Mouse (Mus musculus) C3H10T1/2 (cell line): Measurements from ENCODE around the gene Gtf2ird1. TPM values are rescaled to one million over a fixed set of nuclear protein-coding genes. Genes with fewer than 3 reads are reported as not detected.

Source experiments
- polyA plus RNA-seq, 2 experiments: library from polyadenylated mRNA; unstranded; fragments of >200 nt; fragmentation: generic; extraction: Trizol; gene quantifications; one replicate each; pipeline ENCODE4 v1.2.1; 2012; ENCODE audit warnings: missing spikeins in 2 of 2

The Gtf2ird1 gene
- 10 to 100 TPM; 19.2 to 35.6 TPM for polyA plus RNA-seq

GRCm38 (mm10) chr5:134456503-134456962 is at the start of gene Gtf2ird1:
TSS of gene Gtf2ird1 (minus strand) at chr5:134456716.

DNA sequence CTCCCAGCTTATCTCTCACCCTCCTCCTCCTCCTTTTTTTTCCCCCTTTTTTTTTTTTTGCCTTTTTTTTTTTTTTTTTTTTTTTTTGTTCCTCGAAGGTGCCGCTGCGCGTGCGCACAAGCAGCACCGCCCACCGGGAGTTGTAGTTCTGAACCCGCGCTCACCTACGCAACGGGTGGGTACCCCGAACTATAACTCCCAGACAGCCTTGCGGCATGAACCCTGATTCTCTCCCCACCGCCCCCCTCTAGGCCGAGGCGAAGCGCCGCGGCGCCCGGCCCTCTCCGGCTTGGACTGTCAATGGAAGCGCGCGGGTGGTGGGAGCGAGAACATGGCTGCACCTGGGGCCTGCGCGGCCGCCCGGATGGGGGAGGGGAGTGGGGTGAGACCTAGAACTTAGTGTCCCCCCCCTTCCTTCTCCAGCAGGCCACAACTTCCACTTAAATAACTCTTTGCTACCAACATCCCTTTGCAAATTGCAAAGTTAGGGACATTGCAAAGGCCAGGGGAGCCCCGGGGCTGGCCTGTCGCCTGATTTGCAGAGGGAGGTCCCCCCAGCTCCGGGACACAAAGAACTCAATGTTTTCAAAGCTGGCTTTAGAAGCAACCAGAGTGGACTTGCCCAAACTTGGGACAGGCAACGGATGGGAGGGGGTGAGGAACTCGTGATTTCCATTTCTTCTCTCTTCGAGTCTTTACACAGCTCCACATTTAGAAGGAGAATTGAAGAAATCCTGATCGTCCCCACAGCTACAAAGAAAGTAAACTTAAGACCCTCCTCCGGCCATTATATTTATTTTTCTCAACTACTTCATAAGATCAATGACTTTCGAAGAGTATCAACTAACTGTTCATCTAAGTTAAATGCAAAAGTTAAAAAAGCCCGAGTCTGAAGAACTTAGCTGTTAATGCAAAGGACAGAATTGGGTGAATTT is 141.6 kb downstream of the Gtf2ird1 start, which contains the start of gene Gtf2i:
TSS of gene Gtf2i (minus strand) at position 73 of the 935 bp plus-strand sequence.

Other genes starting within 250 kb of the Gtf2ird1 start
- gene Ncf1, start 227.1 kb downstream of the Gtf2ird1 start, polyA plus RNA-seq: under 1 TPM in 1 of 2 experiments, not detected in 1; 0.11 TPM
- 100 to 1,000 TPM in 1 of 2 experiments, 10 to 100 TPM in 1; 22.8 to 128 TPM for gene Gtf2i, start 142.0 kb downstream of the Gtf2ird1 start, polyA plus RNA-seq
- gene Clip2, start 95.7 kb upstream of the Gtf2ird1 start, polyA plus RNA-seq: 10 to 100 TPM; 10.0 to 35.1 TPM
- under 1 TPM; 0.04 to 0.37 TPM for gene Syna, start 103.5 kb upstream of the Gtf2ird1 start, polyA plus RNA-seq
- gene Rfc2, start 124.7 kb upstream of the Gtf2ird1 start, polyA plus RNA-seq: 100 to 1,000 TPM in 1 of 2 experiments, 10 to 100 TPM in 1; 90.3 to 188 TPM
- gene Lat2, start 158.3 kb upstream of the Gtf2ird1 start, polyA plus RNA-seq: 1 to 10 TPM in 1 of 2 experiments, under 1 TPM in 1; 0.26 to 1.0 TPM
- gene Eif4h, start 182.8 kb upstream of the Gtf2ird1 start, polyA plus RNA-seq: 100 to 1,000 TPM; 192 to 279 TPM
- gene Limk1, start 231.9 kb upstream of the Gtf2ird1 start, polyA plus RNA-seq: 10 to 100 TPM in 1 of 2 experiments, 1 to 10 TPM in 1; 8.8 to 10.6 TPM